Mouse (Mus musculus) neural tube, embryonic 13.5 days (tissue): ENCODE measurements at regions not wholly inside any gene's neighbourhood (a gene's known extent, or its start where the extent isn't known, plus 50 kb on each side); places are given as distances from the start of the nearest gene placed in this dataset.
A peak's percentile ranks its signal among the peaks of the same experiment; 100 is the strongest.

ENCODE experiments used
- ATAC-seq: fragments of 200-750 bp; cut with Nextera tagmentation; 2 replicates; pipeline ENCODE4 v1.8.0; 2017; ENCODE audit warnings: low read depth, mild to moderate bottlenecking, moderate TSS enrichment, moderate library complexity
- H3K27ac ChIP-seq: fragments of 300-500 bp; sonication (generic); replicated peaks from 2 replicates; pipeline ENCODE4 v1.5.1; 2015; ENCODE audit warnings: moderate library complexity, mild to moderate bottlenecking, inconsistent platforms
- H3K27me3 ChIP-seq: fragments of 300-500 bp; sonication (generic); 2 replicates; pipeline ENCODE4 v1.6.1; 2015; ENCODE audit warnings: mild to moderate bottlenecking, inconsistent platforms
- H3K36me3 ChIP-seq: fragments of 300-500 bp; sonication (generic); 2 replicates; pipeline ENCODE4 v1.6.1; 2015; ENCODE audit warnings: mild to moderate bottlenecking, inconsistent platforms
- H3K4me1 ChIP-seq: fragments of 300-500 bp; sonication (generic); replicated peaks from 2 replicates; pipeline ENCODE4 v1.6.1; 2015; ENCODE audit warnings: inconsistent platforms
- H3K4me2 ChIP-seq: fragments of 300-500 bp; sonication (generic); 2 replicates; pipeline ENCODE4 v1.6.1; 2015; ENCODE audit warnings: inconsistent platforms, mild to moderate bottlenecking, moderate library complexity
- H3K4me3 ChIP-seq: fragments of 300-500 bp; sonication (generic); 2 replicates; pipeline ENCODE4 v1.5.1; 2015; ENCODE audit warnings: mild to moderate bottlenecking, inconsistent platforms
- H3K9ac ChIP-seq: fragments of 300-500 bp; sonication (generic); 2 replicates; pipeline ENCODE4 v1.6.1; 2015; ENCODE audit warnings: moderate library complexity, mild to moderate bottlenecking, inconsistent platforms
- H3K9me3 ChIP-seq: fragments of 300-500 bp; sonication (generic); 2 replicates; pipeline ENCODE4 v1.6.1; 2016; ENCODE audit warnings: inconsistent platforms
- WGBS: fragments of 180-500 bp; shearing (Covaris S2); methylation state at CpG from one replicate; pipeline ENCODE4 v1.1.7; 2015; 5-methylcytosine and 5-hydroxymethylcytosine counted together

DNA sequence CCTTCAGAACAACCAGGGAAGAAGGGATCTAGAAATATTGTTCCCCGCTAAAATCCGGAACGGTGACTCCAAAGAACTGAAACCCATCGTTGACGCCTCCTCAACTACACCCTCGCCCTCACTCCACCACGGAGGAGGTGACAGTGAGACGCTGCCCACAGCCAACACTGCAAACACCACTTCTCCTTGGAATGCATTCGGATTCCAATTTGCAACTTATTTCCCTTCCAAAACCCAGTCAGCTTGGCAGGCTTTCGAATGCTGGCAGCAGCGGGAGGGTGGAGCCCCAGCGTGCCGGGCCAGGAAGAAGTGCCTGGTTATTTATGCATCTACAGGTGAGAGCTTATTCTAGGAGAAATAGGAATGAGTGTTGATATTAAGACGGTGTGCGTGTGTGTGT lies 85.9 kb upstream of the Sdk2 start:
- no peak overlapping the region for H3K9ac ChIP-seq
- no peaks in the 10 kb centered on the region for H3K4me1 ChIP-seq
- H3K4me2 ChIP-seq, result no peak overlapping the region
- H3K4me3 ChIP-seq, result no peak overlapping the region
- 83% methylated on average over 15 of the region's 15 CpGs for WGBS
- no peaks in the 10 kb centered on the region for H3K36me3 ChIP-seq
- H3K27ac ChIP-seq, result no peak overlapping the region
- no peaks in the 10 kb centered on the region for H3K27me3 ChIP-seq
- H3K9me3 ChIP-seq, result no peaks in the 10 kb centered on the region
- no peak for ATAC-seq

DNA sequence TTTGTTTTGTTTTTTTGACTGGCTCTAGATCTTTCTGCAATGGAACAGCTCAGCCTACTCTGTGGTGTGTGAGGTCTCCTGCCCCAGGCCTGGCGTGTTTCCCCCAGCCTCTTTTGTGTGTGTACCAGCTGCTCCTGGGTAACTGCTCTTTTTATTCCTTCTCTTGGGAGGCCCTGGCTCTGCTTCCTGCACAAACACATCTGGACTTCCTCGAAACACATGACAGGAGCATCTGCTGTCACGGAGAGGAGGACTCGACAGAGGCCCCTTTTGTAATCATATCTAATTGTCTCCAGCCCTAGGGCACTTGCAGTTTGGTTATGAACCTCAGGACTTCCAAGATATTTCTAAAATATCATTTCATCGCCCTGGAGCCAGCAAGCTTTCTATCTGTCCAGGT lies 79.5 kb upstream of the Sdk2 start:
- peak; percentile 65 for ATAC-seq
- 25% methylated on average over 5 of the region's 5 CpGs for WGBS
- H3K36me3 ChIP-seq, result no peaks in the 10 kb centered on the region
- no peak overlapping the region for H3K4me2 ChIP-seq
- no peaks in the 10 kb centered on the region for H3K9me3 ChIP-seq
- no peak overlapping the region for H3K9ac ChIP-seq
- no peaks in the 10 kb centered on the region for H3K27me3 ChIP-seq
- peaks cover 15% of the 10 kb centered on the region for H3K4me1 ChIP-seq
- no peak overlapping the region for H3K4me3 ChIP-seq
- peak overlapping the region; percentile 64 for H3K27ac ChIP-seq

DNA sequence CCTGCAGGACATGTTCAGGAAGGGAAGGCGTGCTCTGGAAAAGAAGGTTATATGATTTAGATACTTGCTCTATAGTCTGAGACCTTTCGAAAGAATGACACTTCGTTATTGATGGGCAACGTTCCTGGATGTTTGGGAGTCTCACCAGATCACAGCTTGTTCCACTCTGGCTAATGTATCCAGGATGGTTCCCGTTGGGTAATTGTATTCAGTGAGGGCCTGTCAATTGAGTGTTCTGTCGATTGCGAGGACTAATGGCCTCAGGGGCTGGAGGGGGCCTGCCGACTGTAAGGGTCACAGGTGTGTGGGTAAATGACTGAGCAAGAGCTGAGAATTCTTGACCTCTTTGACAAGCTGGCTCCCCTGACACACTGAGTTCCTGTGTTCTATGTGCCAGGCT lies 62.4 kb upstream of the Sdk2 start:
- Histone ChIP-seq H3K4me1 (peaks cover 25% of the 10 kb centered on the region), H3K9me3 (no peaks in the 10 kb centered on the region), H3K4me3 (no peak overlapping the region), H3K27ac (no peak overlapping the region), H3K27me3 (no peaks in the 10 kb centered on the region), H3K4me2 (no peak overlapping the region), H3K9ac (no peak overlapping the region), H3K36me3 (no peaks in the 10 kb centered on the region)
- ATAC-seq, result no peak
- WGBS, result 40% methylated on average over 8 of the region's 8 CpGs

DNA sequence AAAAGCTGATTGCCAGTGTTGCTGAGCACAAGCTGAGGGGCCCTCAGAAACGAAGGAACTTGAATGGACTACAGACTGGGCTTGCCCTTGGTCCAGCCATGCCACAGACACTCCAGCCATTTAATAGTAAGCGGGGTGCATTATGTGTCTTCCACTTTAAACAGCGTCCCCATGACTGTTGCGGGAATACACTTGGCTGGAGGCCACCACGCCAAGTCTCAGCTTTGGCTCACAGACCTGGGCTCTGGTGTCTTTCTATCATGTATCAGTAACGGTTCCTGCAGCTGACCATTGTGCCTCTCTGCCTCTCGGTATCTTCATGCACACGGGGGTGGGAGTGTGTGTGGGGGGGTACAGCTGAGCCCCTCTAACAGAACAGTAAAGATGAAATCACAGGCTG lies 62.0 kb upstream of the Sdk2 start:
- no peak for ATAC-seq
- 77% methylated on average over 8 of the region's 8 CpGs for WGBS
- H3K36me3 ChIP-seq, result no peaks in the 10 kb centered on the region

DNA sequence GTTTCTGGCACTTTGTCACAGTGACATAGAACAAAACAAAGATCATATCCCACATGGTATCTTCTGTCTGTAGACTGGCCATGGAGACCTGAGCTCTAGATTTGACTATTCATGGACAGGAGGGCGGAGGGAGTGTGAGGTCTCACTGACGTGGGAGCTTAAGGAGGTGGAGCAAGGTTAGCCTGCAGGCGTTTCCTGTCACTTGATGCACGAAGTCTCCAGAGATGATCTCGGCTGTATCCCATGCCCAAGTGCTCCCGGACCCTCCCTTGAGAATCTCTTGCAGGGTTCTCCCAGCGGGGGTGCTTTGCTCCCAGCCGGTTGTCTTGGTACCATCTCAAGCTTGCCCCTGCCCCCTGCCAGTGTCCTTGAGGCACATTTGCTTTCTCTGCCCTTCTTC lies 60.6 kb upstream of the Sdk2 start:
- H3K36me3 ChIP-seq, result no peaks in the 10 kb centered on the region
- WGBS, result 34% methylated on average over 8 of the region's 8 CpGs
- no peaks in the 10 kb centered on the region for H3K9me3 ChIP-seq
- H3K9ac ChIP-seq, result no peak overlapping the region
- H3K27ac ChIP-seq, result no peak overlapping the region
- no peak for ATAC-seq
- peaks cover 27% of the 10 kb centered on the region for H3K4me1 ChIP-seq
- no peak overlapping the region for H3K4me3 ChIP-seq
- no peaks in the 10 kb centered on the region for H3K27me3 ChIP-seq
- H3K4me2 ChIP-seq, result no peak overlapping the region

More for the DNA sequence above, 62.0 kb upstream of the Sdk2 start:
- Histone ChIP-seq H3K9me3 (no peaks in the 10 kb centered on the region), H3K4me3 (no peak overlapping the region), H3K4me2 (no peak overlapping the region), H3K9ac (no peak overlapping the region), H3K27ac (no peak overlapping the region), H3K27me3 (no peaks in the 10 kb centered on the region), H3K4me1 (peaks cover 25% of the 10 kb centered on the region)

DNA sequence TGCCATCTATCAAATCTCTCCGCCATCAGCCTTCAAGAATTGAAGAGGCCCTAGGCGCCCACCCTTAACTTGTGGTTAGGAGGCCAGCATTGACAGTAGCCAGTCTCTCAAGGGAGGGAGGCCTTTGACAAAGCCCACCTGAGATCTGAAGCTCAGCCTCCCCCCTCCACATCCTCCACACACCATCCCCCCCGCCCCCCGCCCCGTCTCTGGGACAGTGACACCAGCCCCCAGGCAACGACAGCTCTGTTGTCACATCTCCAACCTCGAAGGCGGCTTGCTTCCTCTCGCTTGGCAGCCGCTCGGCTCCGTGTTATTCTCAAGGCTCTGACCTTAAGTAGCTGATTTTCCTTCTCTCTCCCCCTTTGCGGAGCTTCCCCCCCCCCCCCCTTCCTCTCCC lies 55.3 kb upstream of the Sdk2 start:
- Histone ChIP-seq H3K9ac (no peak overlapping the region), H3K27ac (peak overlapping the region; percentile 68), H3K4me1 (peaks cover 36% of the 10 kb centered on the region), H3K4me3 (no peak overlapping the region), H3K27me3 (no peaks in the 10 kb centered on the region), H3K9me3 (no peaks in the 10 kb centered on the region), H3K36me3 (no peaks in the 10 kb centered on the region), H3K4me2 (no peak overlapping the region)
- 18% methylated on average over 12 of the region's 13 CpGs for WGBS
- 0 out of 2 replicates have a peak, but pooled peaks have one; percentile 21 for ATAC-seq

DNA sequence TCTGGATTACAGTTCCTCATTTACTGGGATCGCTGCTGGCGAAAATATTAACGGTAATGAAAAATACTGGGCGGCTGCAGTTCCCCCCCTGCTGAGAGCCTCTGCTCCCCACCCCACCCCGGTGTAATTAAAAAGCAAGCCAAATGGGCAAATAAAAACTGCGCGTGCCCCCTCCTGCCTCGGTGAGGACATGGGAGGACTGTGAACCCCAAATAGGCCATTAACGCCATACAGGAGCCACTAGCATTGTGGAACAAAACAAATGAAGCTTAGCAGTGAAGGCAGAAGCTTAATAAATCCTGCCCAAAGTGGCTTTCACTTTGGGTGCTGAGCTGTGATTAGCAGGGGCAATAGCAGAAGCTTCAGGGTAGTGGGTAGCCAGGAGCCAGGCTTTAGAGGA lies 52.3 kb upstream of the Sdk2 start:
- WGBS, result 19% methylated on average over 9 of the region's 9 CpGs
- Histone ChIP-seq H3K9ac (peak overlapping the region; percentile 43; the same call in 1 of the 2 replicates), H3K4me3 (no peak overlapping the region), H3K27ac (peak overlapping the region; percentile 59), H3K4me2 (peak overlapping the region; percentile 5; the same call in 1 of the 2 replicates), H3K27me3 (0 out of 2 replicates have a peak, but pooled peaks cover 1% of the 10 kb centered on the region), H3K36me3 (no peaks in the 10 kb centered on the region), H3K4me1 (peaks cover 41% of the 10 kb centered on the region), H3K9me3 (no peaks in the 10 kb centered on the region)
- peak; percentile 60 for ATAC-seq
